Mouse (Mus musculus): ENCODE results near the gene Cnnm4. TPM values are rescaled to one million over a fixed set of nuclear protein-coding genes. Genes with fewer than 3 reads are reported as not detected.

Cnnm4 gene
- 6.2 TPM for polyA plus RNA-seq (2012; fragmentation: generic; extraction: Trizol)
- long read RNA-seq, experiment 1, partial matches to known transcripts, result 0 of 17 reads
- long read RNA-seq, experiment 1, other reads (novel, unspliced or antisense), result 17 of 17 reads
- long read RNA-seq, experiment 2, full-length matches to known transcripts, result 5 of 7 reads
- long read RNA-seq, experiment 2, partial matches to known transcripts, result 0 of 7 reads
- long read RNA-seq, experiment 2, other reads (novel, unspliced or antisense), result 2 of 7 reads

DNA sequence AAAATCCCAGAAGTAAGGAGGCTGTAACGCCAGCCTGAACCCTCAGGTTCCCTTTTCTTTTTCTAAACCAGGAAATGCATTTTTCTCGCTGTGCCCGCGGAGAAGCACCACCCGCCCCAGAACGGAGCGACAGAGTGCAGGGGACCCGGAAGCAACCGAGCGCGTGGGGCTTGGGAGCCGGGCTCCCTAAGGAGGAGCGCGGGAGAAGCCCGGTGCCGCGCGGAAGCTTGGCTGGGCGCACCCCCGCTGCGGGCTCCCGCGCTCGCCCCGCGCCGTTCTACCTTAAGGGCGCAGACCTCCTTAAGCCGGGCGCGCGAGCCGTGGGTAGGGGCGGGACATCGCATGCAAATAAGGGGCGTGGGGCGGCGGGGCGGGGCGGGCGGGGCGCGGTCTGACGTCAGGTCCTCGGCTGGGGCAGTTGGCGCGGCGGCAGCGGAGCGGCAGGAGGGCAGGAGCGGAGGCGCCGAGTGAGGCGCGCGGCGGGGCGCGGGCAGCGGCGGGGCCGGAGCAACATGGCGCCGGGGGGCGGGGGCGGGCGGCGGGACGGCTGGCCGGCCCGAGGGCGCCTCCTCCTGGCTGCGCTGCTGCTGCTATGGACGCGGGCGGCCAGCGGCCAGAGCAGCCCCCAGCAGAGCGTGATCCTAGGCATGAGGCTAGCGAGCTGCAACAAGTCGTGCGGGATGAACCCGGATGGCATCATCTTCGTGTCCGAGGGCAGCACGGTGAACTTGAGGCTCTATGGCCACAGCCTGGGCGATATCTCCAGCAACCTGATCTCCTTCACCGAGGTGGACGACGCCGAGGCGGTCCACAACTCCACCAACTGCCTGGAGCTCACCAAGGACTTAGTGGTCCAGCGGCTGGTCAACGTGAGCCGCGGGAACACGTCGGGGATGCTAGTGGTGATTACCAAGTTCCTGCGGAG lies at the start of gene Cnnm4:
Gene Cnnm4, plus strand, starts transcription at position 440 of the 925 bp plus-strand sequence.
- no peak for TF ChIP-seq MYOD1 (IDR thresholded peaks at IDR 0.05; ENCODE audit: control insufficient read depth, insufficient read length, low read depth)
- TF ChIP-seq MYOG (IDR thresholded peaks at IDR 0.05; ENCODE audit: control insufficient read depth, extremely low read depth, insufficient read length), result no peak
- TF ChIP-seq MAX (IDR thresholded peaks at IDR 0.05), result no peak
- peak; percentile 94 for TF ChIP-seq CTCF (IDR thresholded peaks at IDR 0.05; ENCODE audit: control insufficient read depth, insufficient read depth, insufficient read length)
- Histone ChIP-seq H3K79me2 (ENCODE audit: control insufficient read depth, insufficient read depth) (peaks cover 47% of the 10 kb centered on the region), H3K4me3 (ENCODE audit: insufficient read depth, poor library complexity, severe bottlenecking) (peak within 1 kb of the TSS; percentile 51), H3K36me3 (ENCODE audit: control insufficient read depth, insufficient read depth) (no peaks in the 10 kb centered on the region), H3K27me3 (ENCODE audit: control insufficient read depth, insufficient read depth, insufficient read length) (no peaks in the 10 kb centered on the region), H3ac (ENCODE audit: control insufficient read depth, insufficient read length, low read depth) (peak within 1 kb of the TSS; percentile 81), H3K79me3 (ENCODE audit: low read depth) (peaks cover 22% of the 10 kb centered on the region)

GRCm38 (mm10) chr1:36429511-36429910 lies 41.9 kb upstream of the Cnnm4 start:
- TF ChIP-seq CEBPB (IDR thresholded peaks at IDR 0.05; ENCODE audit: low read depth) (no peak), FOSL1 (IDR thresholded peaks at IDR 0.05; ENCODE audit: insufficient read depth, low read length, poor library complexity, severe bottlenecking) (no peak), USF1 (IDR thresholded peaks at IDR 0.05; ENCODE audit: low read depth) (no peak), MAX (IDR thresholded peaks at IDR 0.05) (no peak), CTCF (IDR thresholded peaks at IDR 0.05; ENCODE audit: control insufficient read depth, insufficient read depth, insufficient read length) (no peak), MYOD1 (IDR thresholded peaks at IDR 0.05; ENCODE audit: control insufficient read depth, insufficient read length, low read depth) (no peak), MYOG (IDR thresholded peaks at IDR 0.05; ENCODE audit: control insufficient read depth, extremely low read depth, insufficient read length) (no peak)
- no peak overlapping the region for H3K4me3 ChIP-seq (ENCODE audit: insufficient read depth, poor library complexity, severe bottlenecking)
- H3K36me3 ChIP-seq (ENCODE audit: control insufficient read depth, insufficient read depth), result peaks cover 29% of the 10 kb centered on the region
- H3K79me2 ChIP-seq (ENCODE audit: control insufficient read depth, insufficient read depth), result no peaks in the 10 kb centered on the region
- no peaks in the 10 kb centered on the region for H3K27me3 ChIP-seq (ENCODE audit: control insufficient read depth, insufficient read depth, insufficient read length)
- no peak overlapping the region for H3ac ChIP-seq (ENCODE audit: control insufficient read depth, insufficient read length, low read depth)
- H3K79me3 ChIP-seq (ENCODE audit: low read depth), result no peaks in the 10 kb centered on the region

DNA sequence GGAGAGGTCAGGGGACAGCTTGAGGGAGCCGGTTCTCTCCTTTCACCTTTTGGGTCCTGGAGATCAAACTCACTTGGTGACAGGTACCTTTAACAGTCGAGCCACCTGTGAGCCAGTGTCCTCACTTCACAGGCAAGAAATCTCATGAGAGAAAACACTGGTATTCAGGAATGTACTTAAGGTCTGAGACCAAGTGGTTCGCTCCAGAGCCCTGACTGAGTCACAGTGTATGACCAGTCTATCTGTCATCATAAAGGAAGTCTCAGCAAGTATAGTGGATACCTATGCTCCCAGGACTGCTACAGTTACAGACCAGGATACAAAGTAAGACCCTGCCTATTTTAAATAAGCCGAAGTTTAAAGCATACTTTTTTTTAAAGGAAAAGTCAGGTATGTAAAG lies 38.4 kb upstream of the Cnnm4 start:
- H3K27me3 ChIP-seq (ENCODE audit: control insufficient read depth, insufficient read depth, insufficient read length), result no peaks in the 10 kb centered on the region
- peaks cover 29% of the 10 kb centered on the region for H3K36me3 ChIP-seq (ENCODE audit: control insufficient read depth, insufficient read depth)
- H3K79me2 ChIP-seq (ENCODE audit: control insufficient read depth, insufficient read depth), result no peaks in the 10 kb centered on the region
- no peaks in the 10 kb centered on the region for H3K79me3 ChIP-seq (ENCODE audit: low read depth)
- no peak overlapping the region for H3ac ChIP-seq (ENCODE audit: control insufficient read depth, insufficient read length, low read depth)
- peak; percentile 40 for TF ChIP-seq MYOD1 (IDR thresholded peaks at IDR 0.05; ENCODE audit: control insufficient read depth, insufficient read length, low read depth)
- TF ChIP-seq CEBPB (IDR thresholded peaks at IDR 0.05; ENCODE audit: low read depth), result no peak
- TF ChIP-seq FOSL1 (IDR thresholded peaks at IDR 0.05; ENCODE audit: insufficient read depth, low read length, poor library complexity, severe bottlenecking), result peak; percentile 14
- H3K4me3 ChIP-seq (ENCODE audit: insufficient read depth, poor library complexity, severe bottlenecking), result no peak overlapping the region

DNA sequence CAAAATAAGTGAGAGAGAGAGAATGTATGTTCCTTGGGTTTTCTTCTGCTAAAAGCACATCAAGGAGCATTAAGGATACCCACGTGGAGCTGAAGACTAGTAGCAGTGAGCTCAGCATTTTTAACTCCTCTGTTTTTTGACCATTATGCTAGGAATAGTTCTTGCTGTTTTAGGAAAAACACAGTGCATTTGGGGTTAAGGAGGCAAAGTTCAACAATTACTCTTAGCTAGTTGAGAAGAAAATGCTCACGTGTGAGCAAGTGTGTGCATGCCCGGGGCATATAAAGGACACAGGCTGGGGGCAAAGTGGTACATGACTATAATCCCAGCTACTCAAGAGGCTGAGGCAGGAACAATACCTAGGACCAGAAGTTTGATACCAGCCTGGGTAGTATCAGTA lies 37.8 kb upstream of the Cnnm4 start:
- TF ChIP-seq CEBPB (IDR thresholded peaks at IDR 0.05; ENCODE audit: low read depth) (no peak), USF1 (IDR thresholded peaks at IDR 0.05; ENCODE audit: low read depth) (no peak), MAX (IDR thresholded peaks at IDR 0.05) (no peak), CTCF (IDR thresholded peaks at IDR 0.05; ENCODE audit: control insufficient read depth, insufficient read depth, insufficient read length) (no peak), MYOD1 (IDR thresholded peaks at IDR 0.05; ENCODE audit: control insufficient read depth, insufficient read length, low read depth) (no peak), FOSL1 (IDR thresholded peaks at IDR 0.05; ENCODE audit: insufficient read depth, low read length, poor library complexity, severe bottlenecking) (no peak), MYOG (IDR thresholded peaks at IDR 0.05; ENCODE audit: control insufficient read depth, extremely low read depth, insufficient read length) (no peak)
- no peak overlapping the region for H3K4me3 ChIP-seq (ENCODE audit: insufficient read depth, poor library complexity, severe bottlenecking)
- no peaks in the 10 kb centered on the region for H3K27me3 ChIP-seq (ENCODE audit: control insufficient read depth, insufficient read depth, insufficient read length)
- H3K79me2 ChIP-seq (ENCODE audit: control insufficient read depth, insufficient read depth), result no peaks in the 10 kb centered on the region
- H3K36me3 ChIP-seq (ENCODE audit: control insufficient read depth, insufficient read depth), result peaks cover 35% of the 10 kb centered on the region
- H3ac ChIP-seq (ENCODE audit: control insufficient read depth, insufficient read length, low read depth), result no peak overlapping the region
- H3K79me3 ChIP-seq (ENCODE audit: low read depth), result no peaks in the 10 kb centered on the region

DNA sequence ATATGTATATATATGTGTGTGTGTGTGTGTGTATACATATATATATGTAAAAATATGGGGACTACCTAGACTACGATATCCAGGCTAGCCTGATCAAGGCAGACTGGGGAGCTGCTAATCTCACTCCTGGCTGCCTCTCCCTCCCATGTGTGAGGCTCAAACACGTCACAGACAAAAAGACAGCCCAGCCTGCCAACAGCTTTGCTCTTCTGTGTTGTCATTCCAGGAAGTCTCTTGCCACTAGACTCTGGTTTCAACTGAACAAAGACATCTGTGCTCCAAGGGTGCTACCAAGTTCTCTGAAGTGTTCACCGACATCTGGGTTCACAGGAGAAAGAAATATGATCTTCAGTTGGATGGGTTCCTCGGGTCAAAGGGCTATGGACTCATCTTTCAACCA lies 36.3 kb upstream of the Cnnm4 start:
- Histone ChIP-seq H3K36me3 (ENCODE audit: control insufficient read depth, insufficient read depth) (peaks cover 35% of the 10 kb centered on the region), H3K79me2 (ENCODE audit: control insufficient read depth, insufficient read depth) (no peaks in the 10 kb centered on the region), H3K4me3 (ENCODE audit: insufficient read depth, poor library complexity, severe bottlenecking) (no peak overlapping the region), H3K79me3 (ENCODE audit: low read depth) (no peaks in the 10 kb centered on the region), H3K27me3 (ENCODE audit: control insufficient read depth, insufficient read depth, insufficient read length) (no peaks in the 10 kb centered on the region), H3ac (ENCODE audit: control insufficient read depth, insufficient read length, low read depth) (no peak overlapping the region)
- TF ChIP-seq MYOD1 (IDR thresholded peaks at IDR 0.05; ENCODE audit: control insufficient read depth, insufficient read length, low read depth) (no peak), CEBPB (IDR thresholded peaks at IDR 0.05; ENCODE audit: low read depth) (no peak), MAX (IDR thresholded peaks at IDR 0.05) (no peak), CTCF (IDR thresholded peaks at IDR 0.05; ENCODE audit: control insufficient read depth, insufficient read depth, insufficient read length) (no peak), MYOG (IDR thresholded peaks at IDR 0.05; ENCODE audit: control insufficient read depth, extremely low read depth, insufficient read length) (no peak), FOSL1 (IDR thresholded peaks at IDR 0.05; ENCODE audit: insufficient read depth, low read length, poor library complexity, severe bottlenecking) (no peak)

Measured in C2C12 (cell line).